Mouse (Mus musculus): Measurements from ENCODE around the gene Fndc10.
"Not testable (repeated sequence)": the region's sequence is repeated elsewhere in the genome, so short reads cannot be mapped to it uniquely, and the experiment has no call there.

Gene Fndc10

DNA sequence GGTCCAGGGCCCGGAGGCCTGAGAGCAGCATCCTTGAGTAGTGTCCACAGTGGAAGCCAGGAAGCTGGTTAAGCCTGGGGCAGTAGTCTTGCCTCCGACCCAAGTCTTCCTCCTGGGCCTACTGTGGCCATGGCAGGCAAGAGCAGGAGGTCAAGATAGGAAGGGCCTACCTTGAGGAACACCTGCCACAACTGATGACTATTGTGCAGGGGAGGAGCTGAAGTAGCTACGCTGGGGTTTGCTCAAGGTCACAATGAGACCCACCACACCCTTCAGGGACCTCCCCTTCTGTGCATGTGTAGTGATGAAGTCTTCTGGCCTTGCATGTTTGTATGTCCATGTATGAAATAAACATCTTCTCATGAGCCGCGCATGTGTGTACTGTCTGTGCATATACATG is 41.6 kb downstream of the Fndc10 start:
- no peak for DNase-seq (ENCODE audit: low read depth, low spot score)

DNA sequence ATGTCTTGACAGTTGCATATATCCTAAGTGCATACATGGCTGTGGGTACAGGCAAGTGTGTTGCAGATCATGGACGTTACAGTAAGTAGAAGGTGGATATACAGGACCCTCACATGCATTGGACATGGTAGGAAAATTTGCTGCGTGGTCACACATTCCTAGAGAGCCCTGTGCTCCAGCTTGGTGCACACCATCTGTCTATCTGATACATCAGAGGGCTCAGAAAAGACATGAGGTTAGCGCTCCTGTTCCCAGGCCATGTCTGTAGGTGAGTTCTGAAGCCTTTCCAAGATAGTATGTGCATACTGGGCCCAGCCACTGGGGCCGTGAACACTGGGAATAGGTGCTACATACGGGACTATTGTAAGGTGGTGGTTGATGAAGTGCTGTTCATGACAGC is 42.3 kb downstream of the Fndc10 start:
- DNase-seq (ENCODE audit: low read depth, low spot score) = no peak

DNA sequence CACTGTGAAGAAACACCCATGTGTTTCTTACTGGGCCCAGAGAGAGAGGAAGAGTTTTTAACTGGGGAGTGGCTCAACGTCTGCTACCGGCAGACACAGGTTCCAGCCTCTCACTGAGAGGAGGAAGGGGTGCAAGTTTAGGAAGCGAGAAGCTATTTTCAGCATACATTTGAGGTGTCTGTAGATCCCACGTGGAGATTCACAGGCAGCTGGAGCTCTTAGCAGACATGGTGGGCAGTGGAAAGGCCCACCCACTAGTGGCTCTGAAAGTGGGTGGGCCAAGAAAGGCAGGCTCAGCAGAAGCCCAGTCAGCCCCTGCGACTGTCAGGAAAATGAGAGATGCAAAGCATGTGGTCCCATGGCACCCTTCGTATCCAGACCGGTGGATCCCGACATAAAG is 44.1 kb downstream of the Fndc10 start:
- DNase-seq (ENCODE audit: low read depth, low spot score) = no peak

DNA sequence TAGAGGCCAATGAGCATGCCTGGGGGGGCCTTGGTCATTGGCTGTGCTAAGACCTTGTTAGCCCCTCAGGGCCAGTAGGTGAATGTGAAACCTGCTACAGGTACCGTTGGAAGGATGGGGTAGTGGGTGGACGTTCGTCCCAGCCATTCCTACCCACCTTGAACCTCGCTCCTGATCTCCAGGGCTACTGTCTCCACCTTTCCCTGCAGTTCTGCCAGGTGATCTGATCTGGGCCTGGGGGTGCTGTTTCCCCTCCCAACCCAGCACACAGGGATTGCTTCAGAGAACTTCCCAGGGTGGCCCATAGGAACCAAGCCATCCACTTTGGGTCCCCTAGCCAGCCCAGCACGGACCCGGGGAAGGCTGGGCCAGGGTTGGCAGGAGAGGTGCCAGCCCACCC is 45.0 kb downstream of the Fndc10 start:
- DNase-seq (ENCODE audit: low read depth, low spot score) = no peak

- no peak for DNase-seq (ENCODE audit: low read depth, low spot score)
Measured at GRCm38 (mm10) chr4:155739741-155740636, 45.8 kb downstream of the Fndc10 start.

- not testable (repeated sequence) for DNase-seq (ENCODE audit: low read depth, low spot score)
Measured at GRCm38 (mm10) chr4:155740681-155741080, 46.5 kb downstream of the Fndc10 start.

GRCm38 (mm10) chr4:155742684-155743083 is 48.5 kb downstream of the Fndc10 start:
- DNase-seq (ENCODE audit: low read depth, low spot score) = no peak

GRCm38 (mm10) chr4:155744474-155744873 is 50.3 kb downstream of the Fndc10 start:
- no peak for DNase-seq (ENCODE audit: low read depth, low spot score)

GRCm38 (mm10) chr4:155745136-155745535 is 51.0 kb downstream of the Fndc10 start:
- no peak for DNase-seq (ENCODE audit: low read depth, low spot score)
